Mouse (Mus musculus): Measurements from ENCODE around the gene Syngr2. TPM values are rescaled to one million over a fixed set of nuclear protein-coding genes. Genes with fewer than 3 reads are reported as not detected.

Gene Syngr2
- total and polyA plus RNA-seq, 3 experiments: 189 to 384 TPM; not detected in 1

DNA sequence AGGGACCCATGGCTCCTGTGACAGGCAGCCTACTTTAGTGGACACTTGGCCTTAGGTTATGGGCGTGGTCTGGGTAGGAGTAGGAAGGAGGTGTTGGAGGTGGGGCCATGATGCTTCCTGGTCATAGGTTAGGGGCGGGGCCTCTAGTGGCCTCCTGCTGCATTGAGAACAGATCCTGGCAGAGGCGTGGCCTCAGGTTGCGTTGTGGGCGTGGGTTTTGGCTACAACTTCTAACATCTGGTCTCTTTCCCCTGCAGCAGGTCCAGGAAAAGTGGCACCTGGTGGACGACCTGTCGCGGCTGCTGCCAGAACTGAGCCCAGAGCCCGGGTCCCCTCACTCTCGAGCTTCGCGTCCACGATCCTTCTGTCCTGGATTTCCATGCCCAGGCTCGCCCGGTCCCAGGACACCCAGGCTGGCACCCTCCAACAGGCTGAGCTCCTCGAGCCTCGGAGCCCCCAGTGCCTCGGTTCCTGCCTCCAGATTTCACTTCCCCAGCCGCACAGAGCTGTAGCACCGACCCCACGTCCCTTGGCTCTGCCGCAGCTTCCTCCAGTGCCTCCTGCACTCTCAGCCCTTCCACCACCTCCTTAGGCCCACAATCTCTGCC lies 17.1 kb upstream of the Syngr2 start:
- H3K79me2 ChIP-seq (ENCODE audit: control insufficient read depth, insufficient read depth, low read length, poor library complexity): no peaks in the 10 kb centered on the region
- TF ChIP-seq EP300 (IDR thresholded peaks at IDR 0.05; ENCODE audit: low read depth in 1 of 2, low read length in 2 of 2): no peak
- TF ChIP-seq ELF1 (IDR thresholded peaks at IDR 0.05; ENCODE audit: low read depth, low read length): no peak
- no peak for TF ChIP-seq MYB (IDR thresholded peaks at IDR 0.05; ENCODE audit: low read depth, low read length)
- no peak for TF ChIP-seq MEF2A (IDR thresholded peaks at IDR 0.05; ENCODE audit: extremely low read depth, insufficient replicate concordance, low read depth, low read length, poor library complexity, severe bottlenecking)
- no peak for TF ChIP-seq NELFE (IDR thresholded peaks at IDR 0.05; ENCODE audit: low read depth, low read length)
- TF ChIP-seq RAD21 (IDR thresholded peaks at IDR 0.05; ENCODE audit: low read depth, low read length): no peak
- no peak for TF ChIP-seq USF1 (IDR thresholded peaks at IDR 0.05; ENCODE audit: low read depth, low read length)
- no peak for TF ChIP-seq MAFK (IDR thresholded peaks at IDR 0.05; ENCODE audit: borderline replicate concordance, low read depth, low read length)
- TF ChIP-seq TAL1 (IDR thresholded peaks at IDR 0.05; ENCODE audit: low read length): no peak
- TF ChIP-seq GATA1 (IDR thresholded peaks at IDR 0.05; ENCODE audit: low read depth, low read length): no peak
- TF ChIP-seq NRF1 (IDR thresholded peaks at IDR 0.05; ENCODE audit: insufficient read depth, low read depth, low read length, poor library complexity, severe bottlenecking): no peak
- TF ChIP-seq MAZ (IDR thresholded peaks at IDR 0.05; ENCODE audit: low read depth, low read length): no peak
- no peak for TF ChIP-seq POLR2AphosphoS5 (IDR thresholded peaks at IDR 0.05; ENCODE audit: borderline replicate concordance, low read depth, low read length)
- no peak for TF ChIP-seq CHD2 (IDR thresholded peaks at IDR 0.05; ENCODE audit: low read length)
- TF ChIP-seq MXI1 (IDR thresholded peaks at IDR 0.05; ENCODE audit: low read depth, low read length): no peak
- TF ChIP-seq KAT2A (conservative IDR thresholded peaks at IDR 0.05; ENCODE audit: low read depth, low read length): no peak
- DNase-seq (ENCODE audit: low read depth, low spot score): no peak
- no peak overlapping the region for H3K9ac ChIP-seq (ENCODE audit: control insufficient read depth, low read depth, low read length, poor library complexity, severe bottlenecking)
- peaks cover 0 to 5% of the 10 kb centered on the region in 2 experiments; a peak in 2 of 4 replicates for H3K36me3 ChIP-seq (ENCODE audit: control insufficient read depth in 1 of 2, insufficient read depth in 2 of 2, low read length in 2 of 2)
- no peaks in the 10 kb centered on the region for H3K9me3 ChIP-seq (replicated peaks; ENCODE audit: insufficient read depth, low read length)
- no peak overlapping the region for H3K27ac ChIP-seq (ENCODE audit: control insufficient read depth, low read depth, low read length)
- peaks cover 2 to 6% of the 10 kb centered on the region in 2 experiments; a peak in 2 of 4 replicates for H3K4me1 ChIP-seq (ENCODE audit: control insufficient read depth in 1 of 2, insufficient read depth in 2 of 2, low read length in 2 of 2)
- H3K27me3 ChIP-seq (ENCODE audit: control insufficient read depth in 1 of 2, insufficient read depth in 2 of 2, low read length in 2 of 2): no peaks in the 10 kb centered on the region
- no peak overlapping the region for H3K4me3 ChIP-seq (ENCODE audit: control insufficient read depth in 1 of 2, insufficient read depth in 1 of 2, low read depth in 2 of 2, low read length in 2 of 2)

DNA sequence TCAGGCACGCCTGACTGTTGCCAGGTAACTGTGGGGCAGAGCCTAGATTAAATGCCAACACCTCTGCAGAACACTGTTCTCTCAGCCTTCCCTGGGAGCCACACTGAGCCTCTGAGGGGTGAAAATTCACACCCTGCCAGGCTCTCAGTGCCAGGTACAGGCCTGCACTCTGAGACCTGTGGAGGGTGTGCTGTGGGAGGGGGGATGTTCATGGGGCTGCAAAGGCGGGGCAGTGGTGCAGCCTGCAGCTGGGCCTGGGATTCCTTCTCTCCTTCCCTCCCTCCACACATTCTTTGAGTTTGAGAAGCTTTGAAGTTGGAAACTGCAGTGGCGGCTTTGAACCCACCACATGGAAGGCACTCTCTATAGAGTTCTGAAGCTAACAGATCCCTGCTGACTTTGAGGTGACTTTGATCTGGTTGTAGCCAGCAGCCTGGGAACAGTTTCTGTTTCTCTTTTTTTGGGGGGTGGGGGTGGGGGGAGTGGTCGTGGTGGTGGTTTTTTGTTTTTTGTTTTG lies 15.4 kb upstream of the Syngr2 start:
- no peak for DNase-seq (ENCODE audit: low read depth, low spot score)
- Histone ChIP-seq H3K9me3 (replicated peaks; ENCODE audit: insufficient read depth, low read length) (no peaks in the 10 kb centered on the region), H3K36me3 (ENCODE audit: control insufficient read depth in 1 of 2, insufficient read depth in 2 of 2, low read length in 2 of 2) (peaks cover 0 to 17% of the 10 kb centered on the region in 2 experiments; a peak in 2 of 4 replicates), H3K9ac (ENCODE audit: control insufficient read depth, low read depth, low read length, poor library complexity, severe bottlenecking) (no peak overlapping the region), H3K4me3 (ENCODE audit: control insufficient read depth in 1 of 2, insufficient read depth in 1 of 2, low read depth in 2 of 2, low read length in 2 of 2) (no peak overlapping the region), H3K27me3 (ENCODE audit: control insufficient read depth in 1 of 2, insufficient read depth in 2 of 2, low read length in 2 of 2) (no peaks in the 10 kb centered on the region), H3K79me2 (ENCODE audit: control insufficient read depth, insufficient read depth, low read length, poor library complexity) (no peaks in the 10 kb centered on the region), H3K4me1 (ENCODE audit: control insufficient read depth in 1 of 2, insufficient read depth in 2 of 2, low read length in 2 of 2) (peaks cover 10 to 23% of the 10 kb centered on the region in 2 experiments), H3K27ac (ENCODE audit: control insufficient read depth, low read depth, low read length) (no peak overlapping the region)
- no peak for TF ChIP-seq BHLHE40 (IDR thresholded peaks at IDR 0.05; ENCODE audit: borderline replicate concordance, low read depth, low read length)
- TF ChIP-seq CTCF (IDR thresholded peaks at IDR 0.05 in 2 of 3, conservative IDR thresholded peaks at IDR 0.05 in 1 of 3; ENCODE audit: control insufficient read depth in 1 of 3, insufficient read depth in 1 of 3, low read depth in 2 of 3, low read length in 3 of 3, poor library complexity in 1 of 3, severe bottlenecking in 1 of 3): no peak
- no peak for TF ChIP-seq POLR2AphosphoS5 (IDR thresholded peaks at IDR 0.05; ENCODE audit: borderline replicate concordance, low read depth, low read length)
- TF ChIP-seq USF2 (IDR thresholded peaks at IDR 0.05; ENCODE audit: borderline replicate concordance in 1 of 2, insufficient read depth in 1 of 2, low read depth in 1 of 2, low read length in 2 of 2): no peak
- TF ChIP-seq MXI1 (IDR thresholded peaks at IDR 0.05; ENCODE audit: low read depth, low read length): no peak

All from MEL (cell line).